Mouse (Mus musculus) ES-CJ7 (cell line): ENCODE data around the gene Cxcl3.
"Not testable (repeated sequence)": the region's sequence is repeated elsewhere in the genome, so short reads cannot be mapped to it uniquely, and the experiment has no call there.

Source experiments
- DNase-seq: peaks from one replicate; pipeline ENCODE4 v3.0.0; 2011; ENCODE audit warnings: low read depth, low spot score

The Cxcl3 gene

DNA sequence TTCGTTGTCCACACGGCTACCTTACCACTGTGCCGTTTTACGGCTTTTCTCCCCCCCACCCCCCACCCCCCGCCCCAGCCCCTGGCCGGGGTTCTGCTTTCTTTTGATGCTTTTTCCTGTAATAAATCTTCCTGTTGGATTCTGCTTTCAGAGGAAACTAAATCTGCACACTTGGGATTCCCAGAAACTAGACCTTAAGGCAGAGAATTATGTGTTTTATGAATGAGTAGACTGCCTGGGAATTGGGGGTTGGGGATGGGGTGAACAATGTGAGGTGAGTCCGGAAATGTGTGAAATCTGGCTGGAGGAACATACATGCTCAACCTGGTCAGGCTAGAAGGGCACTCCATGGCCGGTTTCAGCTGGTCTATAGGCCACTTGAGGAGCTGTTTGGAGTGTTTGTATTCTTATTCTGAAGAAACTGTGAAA is 4.2 kb downstream of the Cxcl3 start:
- no peak for DNase-seq

DNA sequence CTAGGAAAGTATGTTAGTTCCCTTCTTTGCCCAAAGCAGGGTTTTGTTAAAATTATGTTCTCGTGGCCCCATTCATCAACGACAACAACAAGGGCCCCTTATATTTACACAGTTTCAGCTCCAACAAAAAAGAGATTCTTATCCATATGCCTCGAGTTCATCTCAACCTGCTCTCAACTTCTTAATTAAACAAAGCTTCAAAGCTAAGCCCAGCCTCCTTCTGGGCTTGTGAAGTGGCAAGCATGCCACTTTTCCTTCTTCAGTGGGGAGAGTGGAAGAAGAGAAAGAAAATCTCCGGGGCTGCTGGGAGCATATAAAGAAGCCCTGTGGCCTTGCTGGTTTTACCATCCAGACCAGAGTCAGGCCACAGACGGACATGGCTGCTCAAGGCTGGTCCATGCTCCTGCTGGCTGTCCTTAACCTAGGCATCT is 8.3 kb downstream of the Cxcl3 start, which contains the start of gene Cxcl15:
Gene Cxcl15 (plus strand): TSS at position 340 of the 431 bp plus-strand sequence.
- DNase-seq: no peak

DNA sequence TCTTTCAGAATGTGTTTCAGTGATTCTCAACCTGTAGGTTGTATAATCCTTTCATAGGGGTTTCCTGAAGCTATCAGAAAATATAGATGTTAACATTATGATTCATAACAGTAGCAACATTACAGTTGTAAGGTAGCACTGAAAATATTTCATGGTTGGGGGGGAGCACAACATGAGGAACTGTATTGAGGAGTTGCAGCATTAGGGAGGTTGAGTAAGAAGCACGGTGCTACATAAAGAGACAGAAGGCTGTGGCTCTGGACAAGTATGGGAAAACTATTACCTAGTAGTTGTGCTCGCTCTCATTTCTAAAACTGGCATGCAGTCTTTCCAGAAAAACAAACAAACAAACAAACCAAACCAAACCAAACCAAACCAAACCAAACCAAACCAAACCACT is 9.5 kb downstream of the Cxcl3 start:
- not testable (repeated sequence) for DNase-seq

GRCm38 (mm10) chr5:90804574-90804973 is 18.7 kb downstream of the Cxcl3 start:
- no peak for DNase-seq

DNA sequence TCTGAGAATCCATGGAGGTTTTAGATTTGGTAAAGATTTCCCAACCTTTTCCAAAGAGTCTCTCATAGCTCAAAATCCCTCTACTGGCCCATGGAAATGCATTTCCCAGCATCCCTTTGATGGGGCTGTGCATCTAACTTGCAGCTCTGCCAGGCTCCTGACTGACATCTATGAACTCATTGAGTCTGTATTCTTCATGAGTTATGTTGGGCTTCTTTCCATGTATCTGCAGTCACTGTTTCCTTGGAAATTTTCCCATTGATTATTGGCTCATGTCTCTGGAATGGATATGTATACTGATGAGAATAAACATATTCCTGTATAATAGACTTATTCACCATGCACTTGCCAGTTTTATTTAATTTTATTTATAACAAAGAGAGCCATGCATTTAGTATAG is 20.1 kb downstream of the Cxcl3 start:
- no peak for DNase-seq

GRCm38 (mm10) chr5:90807176-90807950 is 21.5 kb downstream of the Cxcl3 start:
- no peak for DNase-seq

DNA sequence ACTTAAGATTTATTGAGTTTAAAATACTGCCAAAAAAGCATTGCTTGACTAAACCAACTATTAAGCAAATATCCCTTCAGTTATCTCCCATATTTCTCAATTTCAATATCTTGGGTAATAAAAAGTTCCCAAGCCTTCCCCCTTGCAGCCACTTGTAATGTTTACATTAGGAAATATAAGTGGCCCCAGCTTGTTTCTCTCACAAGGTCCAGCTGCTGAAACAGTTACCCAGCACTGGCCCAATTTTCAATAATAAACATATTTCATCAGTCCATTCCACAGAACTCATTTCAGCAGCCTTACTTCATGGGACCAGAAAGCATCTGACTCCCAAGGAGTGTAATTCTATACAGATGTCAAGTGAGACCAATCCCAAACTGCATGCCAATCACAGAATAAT is 33.9 kb downstream of the Cxcl3 start:
- DNase-seq: no peak

GRCm38 (mm10) chr5:90832145-90832767 is 46.4 kb downstream of the Cxcl3 start:
- DNase-seq: no peak

- DNase-seq: no peak
Measured at GRCm38 (mm10) chr5:90832768-90833388, 47.0 kb downstream of the Cxcl3 start.

- DNase-seq: no peak
Measured at GRCm38 (mm10) chr5:90834436-90834835, 48.5 kb downstream of the Cxcl3 start.

- DNase-seq: no peak
Measured at GRCm38 (mm10) chr5:90838582-90838981, 52.7 kb downstream of the Cxcl3 start.
